Mouse (Mus musculus) inflammation-experienced regulatory T-cells (primary cell): ENCODE results near the gene Pofut1. TPM values are rescaled to one million over a fixed set of nuclear protein-coding genes. Genes with fewer than 3 reads are reported as not detected.

ENCODE experiments used
- polyA plus RNA-seq, 2 experiments: library from polyadenylated mRNA; unstranded; fragments of 100-300 nt; shearing (Covaris generic); gene quantifications; one replicate each; pipeline ENCODE4 v1.2.1; 2017

Pofut1 gene
- polyA plus RNA-seq = 10 to 100 TPM; 20.7 to 23.1 TPM

GRCm38 (mm10) chr2:153241250-153242014 lies at the start of gene Pofut1, which contains the start of gene Plagl2:
Gene Pofut1 (plus strand): TSS chr2:153241533.
Gene Plagl2 (minus strand): TSS chr2:153241426.

DNA sequence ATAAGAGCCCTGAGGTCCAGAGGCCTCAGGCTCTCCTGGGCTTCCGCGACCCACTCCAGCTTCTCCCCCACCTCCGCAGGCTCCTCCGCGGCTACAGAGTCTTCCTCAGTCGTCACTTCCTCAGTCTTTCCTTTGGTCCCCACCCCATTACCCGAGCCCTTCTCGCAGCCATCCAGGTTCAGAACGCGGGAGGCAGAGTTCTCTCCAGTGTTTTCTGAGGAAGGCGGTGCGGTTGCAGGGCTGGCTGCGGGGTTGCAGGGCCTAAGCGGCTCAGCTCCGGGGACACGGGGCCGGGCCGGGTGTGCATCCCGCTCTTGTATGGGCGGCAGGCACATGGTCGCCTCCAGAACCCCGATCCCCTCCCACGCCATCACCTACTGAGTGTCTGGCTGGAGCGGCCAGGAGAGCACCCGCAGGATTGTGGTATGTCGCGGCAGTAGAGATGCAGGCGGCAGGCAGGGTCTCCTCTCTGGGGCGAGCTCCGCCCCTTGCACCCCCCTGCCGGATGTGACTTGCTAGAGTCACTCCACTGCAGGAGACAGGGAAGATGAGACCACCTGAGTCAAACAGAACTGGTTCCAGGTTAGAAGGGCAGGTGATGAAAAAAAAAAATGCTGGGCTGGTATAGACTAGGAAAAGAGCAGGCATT lies 16.3 kb upstream of the Pofut1 start, which contains the start of gene Tspyl3:
Gene Tspyl3 (minus strand): TSS at position 496 of the 649 bp plus-strand sequence.

DNA sequence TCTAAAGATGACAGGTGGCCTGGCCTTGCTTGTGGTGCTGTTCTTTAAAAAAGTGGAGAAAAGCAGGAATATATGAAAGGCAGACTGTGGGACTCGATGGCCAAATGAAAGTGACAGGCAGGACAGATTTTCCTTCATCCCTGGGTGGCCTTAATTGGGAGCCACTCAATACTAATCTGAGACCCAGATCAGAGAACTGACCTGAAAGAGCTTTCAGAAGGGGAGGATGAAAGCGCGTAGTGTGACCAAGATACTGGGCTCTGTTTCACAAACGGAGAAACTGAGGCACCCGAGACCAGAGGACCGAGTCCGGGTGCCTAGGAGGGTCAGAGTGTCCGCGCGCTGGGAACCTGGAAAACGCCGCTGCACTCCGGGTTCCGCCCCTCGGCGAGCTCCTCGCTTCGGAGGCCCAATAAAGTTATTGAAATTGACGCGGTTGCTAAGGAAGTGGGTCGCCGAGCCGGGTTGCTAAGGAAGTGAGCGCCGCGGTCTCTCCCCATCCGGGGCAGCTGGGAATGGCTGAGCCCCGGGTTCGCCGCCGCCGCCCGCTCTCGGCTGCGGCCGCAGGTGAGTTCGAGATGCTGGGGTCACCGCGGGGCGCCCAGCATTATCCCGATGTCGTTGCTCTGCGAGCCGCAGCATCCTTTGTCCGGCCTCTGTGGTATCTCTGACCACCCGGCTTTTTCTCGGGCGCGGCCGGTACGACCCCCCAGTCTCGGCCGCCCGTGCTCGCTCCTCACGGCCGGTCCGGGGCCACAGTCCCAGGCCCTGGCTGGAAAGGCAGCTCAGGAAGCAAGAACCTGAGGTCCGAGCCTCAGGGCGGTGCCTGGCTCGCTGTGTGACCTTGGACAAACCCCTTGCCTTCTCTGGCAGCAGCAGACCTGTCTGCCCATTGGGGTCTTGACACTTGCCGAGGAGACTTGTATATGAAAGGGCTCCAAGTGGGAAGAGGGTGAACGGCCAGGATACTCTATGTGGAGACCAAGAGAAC lies 49.9 kb downstream of the Pofut1 start, which contains the start of gene Kif3b:
Gene Kif3b (plus strand): TSS at position 476 of the 991 bp plus-strand sequence.

Other genes starting within 250 kb of the Pofut1 start
- gene Pdrg1, start 226.1 kb upstream of the Pofut1 start, polyA plus RNA-seq = 100 to 1,000 TPM; 159 to 166 TPM
- gene Xkr7, start 209.7 kb upstream of the Pofut1 start, polyA plus RNA-seq = under 1 TPM in 1 of 2 experiments, not detected in 1; 0.21 TPM
- not detected for gene Ccm2l, start 175.6 kb upstream of the Pofut1 start, polyA plus RNA-seq
- 1 to 10 TPM in 1 of 2 experiments, under 1 TPM in 1; 0.43 to 3.5 TPM for gene Hck, start 133.1 kb upstream of the Pofut1 start, polyA plus RNA-seq
- 10 to 100 TPM; 38.2 to 56.3 TPM for gene Tm9sf4, start 80.2 kb upstream of the Pofut1 start, polyA plus RNA-seq
- gene Tspyl3, start 16.1 kb upstream of the Pofut1 start, polyA plus RNA-seq = 10 to 100 TPM; 31.2 to 41.0 TPM
- gene Plagl2, start 107 bp upstream of the Pofut1 start, polyA plus RNA-seq = 10 to 100 TPM; 16.7 to 23.2 TPM
- 10 to 100 TPM; 10.8 to 21.5 TPM for gene Kif3b, start 49.9 kb downstream of the Pofut1 start, polyA plus RNA-seq
- gene Asxl1, start 104.3 kb downstream of the Pofut1 start, polyA plus RNA-seq = 10 to 100 TPM; 46.2 to 68.5 TPM